Comparison of ENCODE assay signal across 8 mouse cellular contexts in the genomic region with DNA sequence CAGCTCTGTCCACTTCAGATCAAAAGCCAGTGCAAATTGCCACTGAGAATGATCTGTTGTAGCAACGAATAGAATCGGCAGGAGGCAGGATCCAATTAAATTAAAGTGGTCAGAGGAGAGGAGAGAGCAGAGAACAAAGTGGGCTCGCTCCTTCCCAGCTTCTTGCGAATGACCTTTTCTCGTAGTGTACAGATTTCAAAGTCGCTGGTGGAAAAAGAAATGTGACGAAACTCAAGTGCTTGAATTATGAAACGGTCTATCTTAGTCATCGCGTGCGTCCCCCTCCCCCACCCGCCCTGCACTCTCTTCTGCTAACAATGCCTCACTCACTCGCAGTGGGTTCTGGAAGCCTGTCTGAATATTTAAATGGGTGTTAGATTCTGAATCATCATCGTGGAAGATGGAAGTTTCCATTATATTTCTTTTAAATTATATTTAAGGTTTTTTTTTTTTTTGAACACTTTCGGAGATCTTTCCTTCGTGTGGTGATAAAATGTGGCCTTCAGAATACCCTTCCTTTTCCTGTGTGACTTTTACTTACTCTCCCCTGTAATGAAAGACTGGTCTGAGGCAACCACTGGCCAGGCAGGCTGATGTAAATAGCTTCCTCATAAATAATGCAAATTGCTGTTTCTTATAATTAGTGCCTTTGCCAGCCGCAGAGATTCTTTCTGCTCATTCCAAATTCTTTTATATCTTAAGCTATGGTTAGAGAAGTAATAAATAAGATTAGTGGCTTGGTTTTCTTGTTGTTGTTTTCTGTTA. TPM values are rescaled to one million over a fixed set of nuclear protein-coding genes. Genes with fewer than 3 reads are reported as not detected.
A peak's percentile ranks its signal among the peaks of the same experiment; 100 is the strongest.
DNase-seq lines count a peak whose midpoint lies in the region; ATAC-seq and TF ChIP-seq lines count a peak whose summit lies in the region.

No protein-coding gene starts in this region.

- no peak for DNase-seq in heart, postnatal 14 days
- DNase-seq in ES-E14 (ENCODE audit: low read depth, low spot score): no peak
- peak; percentile 34 for DNase-seq in embryonic facial prominence, embryonic 10.5 days (ENCODE audit: low spot score)
- no peak for DNase-seq in layer of hippocampus, adult 8-10 months (ENCODE audit: low spot score in 2 of 2)
- no peak for DNase-seq in layer of hippocampus, adult 11-12 months (ENCODE audit: low spot score)

- no peak overlapping the region for H3K27ac ChIP-seq in heart, embryonic 16.5 days (ENCODE audit: low read length)
- H3K27ac ChIP-seq in ES-E14 (ENCODE audit: insufficient read depth, low read depth, low read length, poor library complexity, severe bottlenecking): no peak overlapping the region
- no peak overlapping the region; the same call in 1 of the 2 replicates for H3K27ac ChIP-seq in embryonic facial prominence, embryonic 10.5 days (replicated peaks)
- no peak overlapping the region for H3K27ac ChIP-seq in intestine, embryonic 16.5 days (ENCODE audit: low read length)

- in situ Hi-C loops in ES-E14 (cut with MboI; ENCODE audit: low sequenced_read_pairs in 2 of 2, unreplicated experiment in 2 of 2): no loop called here

- H3K9me3 ChIP-seq in heart, embryonic 16.5 days (replicated peaks; ENCODE audit: control insufficient read depth, low read length): no peaks in the 10 kb centered on the region
- H3K9me3 ChIP-seq in ES-E14 (ENCODE audit: control insufficient read depth, insufficient read depth, low read depth, low read length): no peaks in the 10 kb centered on the region
- no peaks in the 10 kb centered on the region for H3K9me3 ChIP-seq in embryonic facial prominence, embryonic 10.5 days
- no peaks in the 10 kb centered on the region for H3K9me3 ChIP-seq in intestine, embryonic 16.5 days (ENCODE audit: control insufficient read depth, low read length)

- no peaks in the 10 kb centered on the region for H3K36me3 ChIP-seq in heart, embryonic 16.5 days (ENCODE audit: control insufficient read depth, insufficient read depth)
- no peaks in the 10 kb centered on the region for H3K36me3 ChIP-seq in ES-E14 (ENCODE audit: control insufficient read depth, insufficient read depth, low read length, poor library complexity, severe bottlenecking)
- no peaks in the 10 kb centered on the region for H3K36me3 ChIP-seq in embryonic facial prominence, embryonic 10.5 days (replicated peaks)
- H3K36me3 ChIP-seq in intestine, embryonic 16.5 days (ENCODE audit: control insufficient read depth, insufficient read depth, low read length): no peaks in the 10 kb centered on the region

- H3K9ac ChIP-seq in heart, embryonic 16.5 days (ENCODE audit: low read length): 0 out of 2 replicates have a peak overlapping the region, but pooled peaks have one; percentile 11
- no peak overlapping the region; the same call in 1 of the 2 replicates for H3K9ac ChIP-seq in ES-E14 (ENCODE audit: insufficient read depth, low read depth, low read length, poor library complexity, severe bottlenecking)
- no peak overlapping the region for H3K9ac ChIP-seq in intestine, embryonic 16.5 days (ENCODE audit: low read depth, low read length)

- peak overlapping the region; percentile 11 for H3K4me3 ChIP-seq in heart, embryonic 16.5 days (ENCODE audit: low read length)
- H3K4me3 ChIP-seq in ES-E14 (ENCODE audit: insufficient read depth in 1 of 2, low read depth in 1 of 2, low read length in 2 of 2, poor library complexity in 1 of 2, severe bottlenecking in 1 of 2): no peak overlapping the region
- peak overlapping the region; percentile 47 for H3K4me3 ChIP-seq in embryonic facial prominence, embryonic 10.5 days
- H3K4me3 ChIP-seq in intestine, embryonic 16.5 days (ENCODE audit: low read length): peak overlapping the region; percentile 23; the same call in 1 of the 2 replicates

- H3K4me2 ChIP-seq in heart, embryonic 16.5 days (ENCODE audit: low read depth, low read length): peak overlapping the region; percentile 51
- H3K4me2 ChIP-seq in intestine, embryonic 16.5 days (ENCODE audit: low read depth, low read length): peak overlapping the region; percentile 38

- intact Hi-C loops in heart, postnatal 14 days (cut with DNase I): no loop called here

- no peaks in the 10 kb centered on the region for H3K27me3 ChIP-seq in heart, embryonic 16.5 days (ENCODE audit: control insufficient read depth, insufficient read depth, low read length)
- peaks cover 8% of the 10 kb centered on the region; the same call in 1 of the 2 replicates for H3K27me3 ChIP-seq in embryonic facial prominence, embryonic 10.5 days (replicated peaks; ENCODE audit: low read depth, poor library complexity, severe bottlenecking)
- H3K27me3 ChIP-seq in intestine, embryonic 16.5 days (replicated peaks; ENCODE audit: control insufficient read depth, insufficient read depth, low read length): no peaks in the 10 kb centered on the region

- ATAC-seq in heart, embryonic 16.5 days (replicated peaks; ENCODE audit: extremely low read depth, insufficient read depth, low FRiP score): no peak
- ATAC-seq in intestine, embryonic 16.5 days: no peak
- ATAC-seq in monocyte, adult 5-6 weeks (replicated peaks; ENCODE audit: insufficient number of reproducible peaks, low FRiP score, low TSS enrichment, poor library complexity, severe bottlenecking): peak; percentile 32

- peaks cover 4% of the 10 kb centered on the region for H3K4me1 ChIP-seq in heart, embryonic 16.5 days (ENCODE audit: control insufficient read depth, insufficient read depth, low read length)
- H3K4me1 ChIP-seq in ES-E14 (ENCODE audit: control insufficient read depth in 2 of 2, insufficient read depth in 2 of 2, low read length in 2 of 2, poor library complexity in 1 of 2): no peaks in the 10 kb centered on the region; a peak in 1 of 4 replicates
- peaks cover 19% of the 10 kb centered on the region for H3K4me1 ChIP-seq in embryonic facial prominence, embryonic 10.5 days
- H3K4me1 ChIP-seq in intestine, embryonic 16.5 days (ENCODE audit: control insufficient read depth, insufficient read depth, low read length): peaks cover 3% of the 10 kb centered on the region; the same call in 1 of the 2 replicates

- WGBS in heart, embryonic 16.5 days: 14% methylated on average over 17 of the region's 17 CpGs
- 8% methylated on average over 17 of the region's 17 CpGs for WGBS in embryonic facial prominence, embryonic 10.5 days
- 12% methylated on average over 17 of the region's 17 CpGs for WGBS in intestine, embryonic 16.5 days

TF ChIP-seq in ES-E14, 5 proteins besides CTCF, POLR2A, EP300 and RAD21:
- TF ChIP-seq ZNF384 (IDR thresholded peaks at IDR 0.05; ENCODE audit: low read depth, low read length): 0 out of 2 replicates have a peak, but pooled peaks have one; percentile 10
- no peak for TF ChIP-seq HCFC1 (IDR thresholded peaks at IDR 0.05; ENCODE audit: borderline replicate concordance, insufficient read depth, low read length)

RNA-seq across cellular contexts. Expression of gene Cfap54, which starts 2.0 kb away (rescaled TPM):
- polyA plus RNA-seq in heart, embryonic 16.5 days (2015; fragmentation: Nextera tagmentation; extraction: Ambion mirVana): 0.25 and 0.80 TPM in 2 replicates
- 1 to 10 TPM in 1 of 2 experiments, under 1 TPM in 1; 1.00 to 1.8 TPM for total RNA-seq in heart, postnatal 14 days (2021)
- 0.31 and 0.53 TPM in 2 replicates for total RNA-seq in ES-E14 (2012; rRNA removed)
- 0.36 and 0.42 TPM in 2 replicates for polyA plus RNA-seq in embryonic facial prominence, embryonic 10.5 days (2016; fragmentation: Nextera tagmentation; extraction: Ambion mirVana)
- polyA plus RNA-seq in intestine, embryonic 16.5 days (2015; fragmentation: Nextera tagmentation; extraction: Ambion mirVana): 0.05 and 0.09 TPM in 2 replicates
- total RNA-seq in monocyte, adult 5-6 weeks (2017): 0.32 to 1.0 TPM (median 0.58 TPM) in 3 replicates
- 10 to 100 TPM; 15.7 to 23.5 (median 20.8) TPM for total RNA-seq in layer of hippocampus, adult 8-10 months (2022)

Comparison
In these comparisons a context has a peak if more than half of its experiments do, and no peak if none do; other contexts are left out.
1. H3K4me3 ChIP-seq: peak in heart, embryonic 16.5 days (single experiment), embryonic facial prominence, embryonic 10.5 days (single experiment) and intestine, embryonic 16.5 days (single experiment); none in ES-E14 (0 of 2).